Mouse (Mus musculus) brain, embryonic 14.5 days (tissue): ENCODE measurements around the gene Srgn. TPM values are rescaled to one million over a fixed set of nuclear protein-coding genes. Genes with fewer than 3 reads are reported as not detected.

Source experiments
- DNase-seq: peaks from one replicate; pipeline ENCODE4 v3.0.0-alpha.2; 2011; ENCODE audit warnings: low read depth
- CTCF ChIP-seq: fragments of 200-500 bp; IDR thresholded peaks from 2 replicates; pipeline ENCODE4 v1.5.1; 2012; ENCODE audit warnings: inconsistent platforms, mild to moderate bottlenecking, moderate library complexity, borderline replicate concordance; ENCODE audit not compliant: insufficient read depth, insufficient read length; ENCODE audit errors: extremely low read depth
- POLR2A ChIP-seq: fragments of 200-500 bp; IDR thresholded peaks from 2 replicates; pipeline ENCODE4 v1.6.1; 2012; ENCODE audit warnings: mild to moderate bottlenecking, inconsistent platforms, borderline replicate concordance; ENCODE audit not compliant: poor library complexity, insufficient read depth, insufficient read length, severe bottlenecking; ENCODE audit errors: extremely low read depth
- polyA plus RNA-seq: library from polyadenylated mRNA; depleted of rRNA; stranded (reverse); fragments of >200 nt; gene quantifications from 2 replicates; pipeline ENCODE4 v1.2.3, GENCODE M21; 2012

Gene Srgn
- polyA plus RNA-seq, 1 experiment = 3.6 TPM

DNA sequence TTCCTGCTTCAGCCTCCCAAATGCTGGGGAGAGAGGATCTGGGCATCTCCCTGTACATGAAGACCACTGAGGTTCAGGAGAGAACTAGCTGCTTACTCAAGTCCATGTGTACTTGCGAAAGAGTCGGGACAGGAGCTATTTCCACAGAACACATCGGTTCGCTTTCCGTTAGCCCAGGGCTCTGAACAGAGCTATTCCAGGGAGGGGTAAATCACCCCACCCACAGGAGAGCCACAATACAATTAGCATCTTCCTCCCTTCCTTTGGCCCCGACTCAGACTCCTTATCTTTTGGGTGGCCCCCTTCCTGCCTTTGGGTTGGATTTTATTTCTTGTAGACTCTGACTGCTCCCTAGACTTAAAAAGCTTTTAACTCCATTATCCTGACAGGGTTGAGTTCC, 9.7 kb downstream of the Srgn start:
- no peak for DNase-seq
- TF ChIP-seq CTCF (no peak), POLR2A (no peak)

DNA sequence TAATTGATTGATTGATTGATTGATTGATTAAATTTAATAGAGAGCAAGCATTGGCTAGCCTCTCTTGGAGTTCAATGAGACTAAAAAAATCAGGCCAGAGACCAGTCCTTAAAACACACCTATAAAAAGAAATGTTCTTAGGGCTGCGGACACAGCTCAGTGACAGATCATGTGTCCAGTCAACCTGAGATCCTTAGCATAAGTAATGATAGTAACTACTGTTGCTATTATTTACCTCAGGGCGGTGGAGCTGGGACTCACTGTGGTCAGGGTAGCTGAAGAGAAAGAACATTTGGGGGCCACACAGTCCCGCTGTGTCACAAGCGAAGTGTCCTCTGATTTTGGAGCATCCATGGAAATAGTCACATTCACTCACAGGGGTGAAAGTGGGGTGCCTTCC, 14.4 kb downstream of the Srgn start:
- TF ChIP-seq POLR2A (no peak), CTCF (no peak)
- no peak for DNase-seq

DNA sequence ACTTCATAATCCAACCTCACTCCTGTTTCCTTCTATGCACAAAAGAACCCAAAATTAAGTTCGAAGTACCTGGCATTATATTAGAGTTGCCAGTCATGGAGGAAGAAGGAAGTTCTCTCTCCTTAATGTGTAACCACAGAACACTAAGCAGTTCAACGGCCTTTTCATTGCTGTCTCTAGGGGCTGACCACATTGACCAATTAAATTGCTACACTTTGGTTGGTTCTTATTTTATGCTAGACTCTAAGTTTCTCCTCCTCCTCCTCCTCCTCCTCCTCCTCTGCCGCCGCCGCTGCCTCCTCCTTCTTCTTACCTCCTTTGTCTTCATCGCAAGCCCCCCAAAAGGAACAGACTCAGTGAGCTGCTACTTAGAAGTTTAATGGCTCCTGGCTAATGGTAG, 15.7 kb downstream of the Srgn start:
- DNase-seq = no peak
- TF ChIP-seq POLR2A (no peak), CTCF (no peak)

DNA sequence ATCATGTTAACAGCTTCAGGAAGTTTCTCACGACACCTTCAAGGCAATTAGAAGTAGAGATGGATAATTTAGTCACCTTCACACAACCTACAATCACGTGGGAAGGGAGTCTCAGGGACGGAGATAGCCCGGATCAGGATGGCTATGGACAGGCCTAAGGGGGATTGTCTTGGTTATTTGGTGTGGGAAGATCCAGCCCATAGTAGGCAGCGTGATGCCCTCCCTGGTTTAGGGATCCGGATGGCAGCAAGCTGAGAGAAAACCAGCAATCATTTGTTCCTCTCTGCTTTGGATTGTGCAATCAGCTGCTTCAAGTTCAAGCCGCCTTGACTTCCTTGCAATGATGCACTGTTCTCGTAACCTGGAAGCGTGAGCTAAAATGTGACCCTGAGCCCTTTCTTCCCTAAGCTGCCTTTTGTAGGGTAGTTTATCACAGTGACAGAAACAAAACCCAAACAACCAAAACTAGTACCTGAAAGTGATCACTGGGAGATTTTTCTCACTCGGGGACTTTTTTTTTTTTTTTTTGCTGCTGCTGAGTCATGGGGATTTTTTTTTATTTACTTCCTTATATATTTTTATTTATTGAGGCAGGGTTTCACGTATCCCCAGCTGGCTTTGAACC, 18.1 kb downstream of the Srgn start:
- no peak for DNase-seq
- no peak for TF ChIP-seq POLR2A
- no peak for TF ChIP-seq CTCF

DNA sequence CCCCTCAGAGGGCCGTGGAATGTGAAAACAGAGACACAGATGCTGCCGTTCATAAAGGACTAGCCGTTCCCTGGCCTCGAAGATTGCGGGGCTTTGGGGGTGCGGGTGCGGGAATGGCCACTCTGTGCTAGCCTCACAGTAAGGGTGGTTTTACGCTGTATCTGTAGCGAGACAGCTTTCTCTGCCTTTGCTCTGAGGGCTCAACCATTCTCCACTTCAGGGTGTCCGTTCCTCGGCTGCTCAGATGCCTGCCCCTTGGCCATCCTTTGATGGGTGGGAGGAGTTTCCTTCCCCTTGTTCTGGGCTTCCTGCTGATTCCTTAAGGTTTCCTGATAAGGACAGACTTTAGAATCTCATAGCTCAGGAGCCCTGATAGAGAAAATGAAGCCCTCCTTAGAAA, 18.8 kb downstream of the Srgn start:
- peak; percentile 8 for DNase-seq
- TF ChIP-seq POLR2A (no peak), CTCF (no peak)

DNA sequence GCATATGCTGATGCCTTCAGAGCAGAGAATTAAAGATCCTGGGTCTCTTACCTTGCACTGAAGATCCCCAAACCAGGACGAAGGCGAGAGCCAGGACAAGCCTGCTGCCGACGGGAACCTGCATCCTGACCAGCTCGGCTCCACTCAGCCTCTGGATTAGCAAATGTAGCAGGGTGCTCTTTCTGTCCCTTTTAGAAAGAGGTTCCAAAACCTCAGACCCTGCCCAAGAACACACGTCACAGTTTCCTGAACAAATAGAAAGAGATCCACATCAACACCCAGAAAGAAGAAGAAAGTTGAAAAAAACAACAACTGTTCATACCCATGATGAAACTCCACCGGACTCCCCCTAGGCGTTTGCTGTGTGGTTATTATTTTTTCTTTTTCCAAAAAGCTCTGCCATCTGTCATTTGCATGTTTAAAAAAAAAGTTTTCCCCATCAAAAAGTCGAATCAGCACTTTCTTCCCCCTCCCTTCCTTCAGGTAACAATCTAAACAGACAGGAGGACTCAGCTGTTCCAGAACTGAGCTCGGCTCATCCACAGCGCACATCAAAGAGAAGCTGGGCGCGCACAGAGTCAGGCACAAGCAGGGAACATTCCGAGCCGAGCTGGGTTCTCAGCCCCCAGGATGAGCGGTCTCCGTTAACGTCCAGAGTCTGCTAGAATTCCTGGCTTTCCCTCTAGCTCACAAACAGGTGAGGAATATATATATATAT, 19.5 kb downstream of the Srgn start:
- TF ChIP-seq CTCF = no peak
- no peak for TF ChIP-seq POLR2A

DNA sequence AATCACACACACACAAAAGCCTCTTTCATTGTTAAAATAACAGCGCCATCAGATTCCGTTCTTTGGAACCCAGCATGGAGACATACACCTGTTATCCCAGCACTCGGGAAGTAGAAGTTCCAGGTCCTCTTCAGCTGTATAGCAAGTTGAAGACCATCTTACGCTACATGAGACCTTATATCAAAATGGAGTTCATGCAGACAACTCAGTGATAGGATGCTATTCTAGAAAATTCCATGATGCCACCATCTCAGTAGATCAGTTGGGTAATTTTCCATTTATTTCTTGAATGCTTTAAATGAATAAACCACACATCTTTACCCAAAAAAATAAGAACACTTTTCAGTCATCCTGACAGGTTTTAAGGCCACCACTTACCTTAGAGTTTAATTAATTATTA, 20.2 kb downstream of the Srgn start:
- DNase-seq = no peak
- no peak for TF ChIP-seq POLR2A
- no peak for TF ChIP-seq CTCF

More for the DNA sequence above, 19.5 kb downstream of the Srgn start:
- peak; percentile 14 for DNase-seq

DNA sequence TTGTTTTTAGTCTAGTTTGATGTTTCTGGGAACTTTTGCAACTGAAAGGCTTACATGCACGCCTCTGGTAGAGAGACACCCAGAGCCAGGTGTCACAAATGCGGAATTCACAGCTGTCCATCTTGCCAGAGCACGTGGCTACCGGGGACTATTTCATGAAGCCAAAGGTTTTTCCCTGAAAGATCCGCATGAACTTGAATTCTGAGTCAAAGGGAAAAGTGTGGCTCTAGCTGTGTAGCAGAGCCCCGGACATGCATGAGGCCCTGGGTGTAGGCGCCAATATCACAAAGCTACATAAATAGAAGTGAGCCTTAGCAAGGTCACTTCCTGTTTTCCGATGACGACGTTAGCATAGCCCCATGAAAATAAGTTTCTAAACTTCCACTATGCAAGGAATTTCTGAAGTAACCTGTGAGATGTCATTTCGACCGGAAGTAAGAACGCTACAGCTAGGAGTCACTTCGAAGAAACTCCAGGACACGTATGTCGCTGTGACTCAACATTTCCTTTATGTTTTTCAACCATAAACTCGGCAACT, 21.2 kb downstream of the Srgn start:
- no peak for DNase-seq
- TF ChIP-seq CTCF (no peak), POLR2A (no peak)

DNA sequence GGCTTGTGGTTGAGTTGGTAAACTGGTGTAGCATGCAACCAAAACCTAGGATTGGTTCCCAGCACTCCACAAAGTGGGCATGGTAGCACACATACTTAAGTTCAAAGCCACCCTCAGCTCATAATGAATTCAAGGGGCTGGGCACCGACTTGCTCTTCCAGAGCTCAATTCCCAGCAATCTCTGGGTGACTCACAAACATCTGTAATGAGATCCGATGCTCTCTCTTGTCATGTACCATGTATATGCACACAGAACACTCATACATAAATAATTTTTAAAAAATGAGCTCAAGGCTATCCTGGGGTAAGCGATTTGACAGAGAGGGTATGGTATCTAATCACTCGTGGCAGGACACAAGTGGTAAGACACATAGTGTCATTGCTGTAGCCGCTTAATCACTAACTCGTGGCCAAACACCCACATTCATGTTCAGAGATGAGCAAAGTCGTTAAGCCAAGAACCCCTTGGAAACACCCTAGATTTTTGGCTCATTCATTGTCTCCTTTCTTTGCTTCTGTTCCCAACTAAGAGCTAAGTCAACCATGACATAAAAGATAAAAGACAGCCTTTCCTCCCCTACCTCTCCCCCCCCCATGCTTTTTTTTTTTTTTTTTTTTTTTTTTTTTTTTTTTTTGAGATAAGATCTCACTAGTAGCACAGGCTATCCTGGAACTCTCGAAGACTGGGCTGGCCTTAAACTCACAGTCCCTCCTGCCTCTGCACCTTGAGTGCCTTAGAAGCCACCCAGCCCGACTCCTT, 21.8 kb downstream of the Srgn start:
- DNase-seq = no peak
- no peak for TF ChIP-seq CTCF
- no peak for TF ChIP-seq POLR2A

DNA sequence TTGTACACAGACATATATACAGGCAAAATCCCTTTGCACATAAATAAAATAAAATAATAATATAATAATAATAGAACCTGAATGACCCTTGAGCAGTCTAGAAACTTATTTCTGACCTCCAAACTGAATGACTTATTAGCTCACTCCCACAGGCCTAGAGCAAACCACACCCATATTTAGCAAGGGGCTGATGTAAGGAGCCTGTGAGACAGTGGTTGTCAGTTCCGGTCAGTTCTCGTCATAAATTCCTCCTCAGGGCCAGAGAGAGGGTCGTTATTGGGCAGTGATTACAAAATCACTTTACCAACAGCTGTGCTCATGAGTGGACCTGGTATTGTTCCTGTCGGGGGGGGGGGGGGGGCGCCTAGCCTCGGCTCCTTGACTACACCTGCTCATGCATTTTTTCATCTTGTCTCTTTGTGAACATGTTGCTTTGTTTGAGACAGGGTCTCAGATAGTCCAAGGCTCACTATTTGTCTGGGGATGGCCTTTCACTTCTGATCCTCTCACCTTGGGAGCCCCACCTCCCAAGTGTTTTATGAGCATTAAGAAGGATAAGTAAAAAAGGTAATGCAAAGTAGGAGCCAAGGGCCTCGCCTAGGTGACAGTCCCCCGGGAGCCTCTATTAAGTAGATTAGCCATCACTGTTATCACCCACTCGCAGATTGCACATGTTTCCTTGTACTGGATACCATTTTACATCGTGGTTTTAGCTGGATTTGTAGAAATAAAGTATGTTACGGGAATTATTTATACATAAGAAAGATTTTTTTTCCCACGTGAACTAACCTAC, 23.2 kb downstream of the Srgn start:
- no peak for DNase-seq
- no peak for TF ChIP-seq CTCF
- TF ChIP-seq POLR2A = no peak

DNA sequence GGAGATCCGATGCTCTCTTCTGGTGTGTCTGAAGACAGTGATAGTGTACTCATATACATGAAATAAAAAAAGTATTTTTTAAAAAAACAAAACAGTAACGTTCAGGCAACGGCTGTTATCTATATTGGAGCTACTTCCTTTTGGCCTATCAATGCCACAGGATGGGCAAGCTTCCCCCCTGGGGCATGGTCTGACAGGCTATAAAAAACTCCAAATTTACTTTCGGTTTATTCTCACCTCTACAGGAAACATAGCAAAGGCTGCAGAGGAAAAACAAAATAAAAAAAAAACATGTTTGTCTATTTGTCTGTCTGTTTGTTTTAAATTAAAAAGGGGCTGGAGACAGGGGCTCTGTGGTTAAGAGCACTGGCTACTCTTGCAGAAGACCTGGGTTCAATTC, 23.9 kb downstream of the Srgn start:
- DNase-seq = no peak
- TF ChIP-seq POLR2A = no peak
- no peak for TF ChIP-seq CTCF

DNA sequence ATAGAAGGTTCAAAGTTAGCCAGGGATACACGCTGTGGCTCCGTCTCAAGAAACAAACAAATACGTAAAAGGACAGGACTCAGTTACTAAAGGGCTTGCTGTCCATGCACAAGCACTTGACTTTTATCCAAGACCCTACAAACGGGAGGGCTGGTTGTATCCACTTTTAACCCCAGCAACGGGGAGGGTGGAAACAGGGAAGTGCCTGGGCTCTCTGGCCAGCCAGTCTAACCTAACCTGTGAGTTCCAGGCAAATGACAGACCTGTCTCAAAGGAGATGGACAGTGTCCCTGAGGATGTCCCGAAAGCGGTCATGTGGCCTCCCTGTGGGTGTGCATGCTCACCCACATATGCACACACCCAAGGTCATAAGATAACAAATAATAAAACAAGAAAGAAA, 25.3 kb downstream of the Srgn start:
- no peak for DNase-seq
- TF ChIP-seq CTCF = no peak
- no peak for TF ChIP-seq POLR2A
